Mouse (Mus musculus) ES-E14 (cell line): ENCODE results near the gene Plekho2. TPM values are rescaled to one million over a fixed set of nuclear protein-coding genes. Genes with fewer than 3 reads are reported as not detected.

Experiments used
- DNase-seq: peaks from one replicate; pipeline ENCODE4 v3.0.0-alpha.2; 2013; ENCODE audit warnings: low read depth, low spot score
- H3K27ac ChIP-seq: 2 replicates; pipeline ENCODE4 v1.5.1; 2012; ENCODE audit warnings: low read depth, mild to moderate bottlenecking, low read length, moderate library complexity, mixed read lengths; ENCODE audit not compliant: poor library complexity, insufficient read depth, severe bottlenecking
- H3K36me3 ChIP-seq: 2 replicates; pipeline ENCODE4 v1.6.1; 2012; ENCODE audit warnings: mild to moderate bottlenecking, low read length, moderate library complexity, mixed read lengths; ENCODE audit not compliant: control insufficient read depth, poor library complexity, insufficient read depth, severe bottlenecking
- H3K4me1 ChIP-seq, 2 experiments: fragments of 150-350 bp in 1 of 2; sonication (generic) in 1 of 2; 2 replicates each; pipeline ENCODE4 v1.6.1; 2012; ENCODE audit warnings: low read length in 2 of 2, mild to moderate bottlenecking in 1 of 2, mixed read lengths in 1 of 2; ENCODE audit not compliant: control insufficient read depth in 2 of 2, insufficient read depth in 2 of 2, poor library complexity in 1 of 2
- H3K4me3 ChIP-seq, 2 experiments: fragments of 150-350 bp in 1 of 2; sonication (generic) in 1 of 2; 2 replicates each; pipeline ENCODE4 v1.5.1; 2012; ENCODE audit warnings: low read length in 2 of 2, low read depth in 1 of 2, mild to moderate bottlenecking in 1 of 2, mixed read lengths in 1 of 2; ENCODE audit not compliant: insufficient read depth in 1 of 2, poor library complexity in 1 of 2, severe bottlenecking in 1 of 2
- H3K9ac ChIP-seq: 2 replicates; pipeline ENCODE4 v1.6.1; 2012; ENCODE audit warnings: low read depth, mild to moderate bottlenecking, low read length, mixed read lengths; ENCODE audit not compliant: poor library complexity, insufficient read depth, severe bottlenecking
- H3K9me3 ChIP-seq: fragments of 150-350 bp; sonication (generic); 2 replicates; pipeline ENCODE4 v1.6.1; 2012; ENCODE audit warnings: low read depth, mild to moderate bottlenecking, low read length; ENCODE audit not compliant: control insufficient read depth, insufficient read depth
- CHD2 ChIP-seq: IDR thresholded peaks from 2 replicates; pipeline ENCODE4 v1.6.1; 2014; ENCODE audit warnings: mild to moderate bottlenecking, low read depth, low read length, inconsistent platforms
- HCFC1 ChIP-seq: IDR thresholded peaks from 2 replicates; pipeline ENCODE4 v1.6.1; 2012; ENCODE audit warnings: low read length, inconsistent platforms, borderline replicate concordance; ENCODE audit not compliant: insufficient read depth
- MAFK ChIP-seq: IDR thresholded peaks from 2 replicates; pipeline ENCODE4 v1.6.1; 2014; ENCODE audit warnings: mild to moderate bottlenecking, low read depth, low read length, inconsistent platforms; ENCODE audit not compliant: insufficient read depth
- ZC3H11A ChIP-seq: IDR thresholded peaks from 2 replicates; pipeline ENCODE4 v1.6.1; 2012; ENCODE audit warnings: low read depth, mild to moderate bottlenecking, inconsistent platforms, low read length, borderline replicate concordance
- ZNF384 ChIP-seq: IDR thresholded peaks from 2 replicates; pipeline ENCODE4 v1.6.1; 2012; ENCODE audit warnings: low read depth, low read length, inconsistent platforms
- in situ Hi-C, 2 experiments: fragments of 600-800 bp; cut with MboI; formaldehyde crosslinking; loops; one replicate each; pipeline ENCODE4 v1.15.1; 2025; ENCODE audit warnings: low sequenced_read_pairs in 2 of 2, inconsistent platforms in 1 of 2; ENCODE audit not compliant: unreplicated experiment in 2 of 2
- total RNA-seq: library from RNA; depleted of rRNA; stranded (reverse); fragments of 300-350 nt; gene quantifications from 2 replicates; pipeline ENCODE4 v1.2.3, GENCODE M21; 2012

Gene Plekho2
- total RNA-seq, 1 experiment: 5.4 TPM

- peaks cover 2 to 8% of the 10 kb centered on the region in 2 experiments; a peak in 1 of 4 replicates for H3K4me1 ChIP-seq
- no peak for TF ChIP-seq MAFK
- no peak overlapping the region for H3K4me3 ChIP-seq
- no peak for DNase-seq
- in situ Hi-C loops: no loop called here
- no peaks in the 10 kb centered on the region for H3K9me3 ChIP-seq
- H3K27ac ChIP-seq: no peak overlapping the region
- H3K36me3 ChIP-seq: no peaks in the 10 kb centered on the region
- no peak overlapping the region for H3K9ac ChIP-seq
These were observed 30.2 kb downstream of the Plekho2 start for GRCm38 (mm10) chr9:65549643-65550042.

DNA sequence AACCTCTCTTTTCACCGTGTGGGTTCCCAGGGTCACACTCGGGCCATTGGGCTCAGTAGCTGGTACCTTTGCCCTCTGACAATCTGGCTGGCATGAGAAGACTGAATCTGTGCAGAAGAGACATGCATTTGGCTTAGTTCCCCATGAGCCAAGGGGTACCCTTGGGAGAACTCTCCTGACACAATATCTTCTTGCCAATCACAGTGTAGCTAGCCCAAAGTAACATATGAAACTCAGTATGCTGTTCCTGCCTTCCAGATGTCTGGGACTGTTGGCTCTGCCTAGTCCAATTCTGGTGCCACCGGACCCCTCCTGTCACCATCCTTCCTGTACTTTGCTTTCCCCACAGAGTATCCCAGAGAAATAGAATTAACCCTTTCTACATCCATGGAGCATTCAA is 30.7 kb downstream of the Plekho2 start:
- Histone ChIP-seq H3K9ac (no peak overlapping the region), H3K27ac (no peak overlapping the region), H3K9me3 (no peaks in the 10 kb centered on the region), H3K4me1 (peaks cover 2 to 7% of the 10 kb centered on the region in 2 experiments; a peak in 1 of 4 replicates), H3K4me3 (no peak overlapping the region), H3K36me3 (no peaks in the 10 kb centered on the region)
- DNase-seq: no peak
- no peak for TF ChIP-seq HCFC1
- no peak for TF ChIP-seq ZC3H11A
- no peak for TF ChIP-seq ZNF384
- no peak for TF ChIP-seq CHD2
- no peak for TF ChIP-seq MAFK
- in situ Hi-C loops: no loop called here

- no peak overlapping the region for H3K27ac ChIP-seq
- no peak overlapping the region for H3K9ac ChIP-seq
- H3K4me1 ChIP-seq: peaks cover 2 to 7% of the 10 kb centered on the region in 2 experiments; a peak in 1 of 4 replicates
These were observed 31.5 kb downstream of the Plekho2 start for GRCm38 (mm10) chr9:65548311-65548710.

DNA sequence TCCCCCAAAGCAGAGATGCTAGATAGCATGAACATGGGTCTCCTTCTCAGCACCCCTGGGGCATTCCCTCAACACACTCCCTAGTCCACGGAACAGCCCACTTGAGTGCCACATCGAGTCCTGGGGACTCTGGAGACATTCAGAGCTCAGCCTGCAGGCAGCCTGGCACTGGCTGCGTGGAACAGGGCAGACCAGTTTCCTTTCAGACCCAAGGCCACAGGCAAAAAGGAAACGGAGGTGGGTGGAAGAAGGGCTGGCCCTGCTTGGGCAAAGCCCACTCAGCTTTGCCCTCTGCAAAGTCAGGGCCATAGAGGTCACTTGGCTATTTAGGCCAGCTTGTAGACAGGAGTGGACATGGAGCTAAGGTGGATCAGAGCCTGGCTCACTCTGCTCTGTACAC is 32.0 kb downstream of the Plekho2 start:
- no peak overlapping the region for H3K4me3 ChIP-seq
- H3K9me3 ChIP-seq: no peaks in the 10 kb centered on the region
- no peak for DNase-seq
- H3K36me3 ChIP-seq: no peaks in the 10 kb centered on the region
- TF ChIP-seq ZNF384: no peak
- no peak for TF ChIP-seq MAFK
- no peak for TF ChIP-seq ZC3H11A
- no peak for TF ChIP-seq CHD2
- TF ChIP-seq HCFC1: no peak
- no peak overlapping the region for H3K9ac ChIP-seq
- in situ Hi-C loops: no loop called here
- peaks cover 2 to 7% of the 10 kb centered on the region in 2 experiments; a peak in 1 of 4 replicates for H3K4me1 ChIP-seq
- H3K27ac ChIP-seq: no peak overlapping the region

More at GRCm38 (mm10) chr9:65548311-65548710, 31.5 kb downstream of the Plekho2 start:
- in situ Hi-C loops: no loop called here
- TF ChIP-seq HCFC1: no peak
- no peak for TF ChIP-seq CHD2
- Histone ChIP-seq H3K36me3 (no peaks in the 10 kb centered on the region), H3K9me3 (no peaks in the 10 kb centered on the region), H3K4me3 (no peak overlapping the region)
- DNase-seq: no peak

- H3K9me3 ChIP-seq: no peaks in the 10 kb centered on the region
- no peak overlapping the region for H3K4me3 ChIP-seq
- TF ChIP-seq HCFC1: no peak
- no peak for TF ChIP-seq ZNF384
- TF ChIP-seq ZC3H11A: no peak
- TF ChIP-seq MAFK: no peak
- no peak for TF ChIP-seq CHD2
- H3K27ac ChIP-seq: no peak overlapping the region
- H3K9ac ChIP-seq: no peak overlapping the region
- in situ Hi-C loops: no loop called here
- peaks cover 2 to 7% of the 10 kb centered on the region in 2 experiments; a peak in 1 of 4 replicates for H3K4me1 ChIP-seq
- DNase-seq: no peak
- no peaks in the 10 kb centered on the region for H3K36me3 ChIP-seq
These were observed 32.7 kb downstream of the Plekho2 start for GRCm38 (mm10) chr9:65547111-65547510.
